Mouse (Mus musculus) MEL (cell line): ENCODE results near the gene Dnajb7. TPM values are rescaled to one million over a fixed set of nuclear protein-coding genes. Genes with fewer than 3 reads are reported as not detected.

Experiments
- DNase-seq: peaks from one replicate; pipeline ENCODE4 v3.0.0; 2011; ENCODE audit warnings: low read depth, low spot score
- H3K27ac ChIP-seq: 2 replicates; pipeline ENCODE4 v1.5.1; 2012; ENCODE audit warnings: low read depth, mild to moderate bottlenecking, control low read depth, low read length, moderate library complexity; ENCODE audit not compliant: control insufficient read depth
- H3K27me3 ChIP-seq, 2 experiments: fragments of 150-350 bp in 1 of 2; sonication (generic) in 1 of 2; 2 replicates each; pipeline ENCODE4 v1.6.1; 2012; ENCODE audit warnings: low read length in 2 of 2, mild to moderate bottlenecking in 2 of 2, improper control_type of control experiment in 1 of 2, moderate library complexity in 1 of 2; ENCODE audit not compliant: insufficient read depth in 2 of 2, control insufficient read depth in 1 of 2
- H3K36me3 ChIP-seq, 2 experiments: 2 replicates each; pipeline ENCODE4 v1.6.1; 2012 to 2014; ENCODE audit warnings: low read length in 2 of 2, improper control_type of control experiment in 1 of 2, inconsistent platforms in 1 of 2, mild to moderate bottlenecking in 1 of 2; ENCODE audit not compliant: insufficient read depth in 2 of 2, control insufficient read depth in 1 of 2
- H3K4me1 ChIP-seq, 2 experiments: fragments of 150-350 bp in 1 of 2; sonication (generic) in 1 of 2; 2 replicates each; pipeline ENCODE4 v1.6.1; 2012; ENCODE audit warnings: low read length in 2 of 2, improper control_type of control experiment in 1 of 2, mild to moderate bottlenecking in 1 of 2; ENCODE audit not compliant: insufficient read depth in 2 of 2, control insufficient read depth in 1 of 2
- H3K4me3 ChIP-seq, 2 experiments: fragments of 150-350 bp in 1 of 2; sonication (generic) in 1 of 2; 2 replicates each; pipeline ENCODE4 v1.5.1; 2012; ENCODE audit warnings: low read depth in 2 of 2, low read length in 2 of 2, mild to moderate bottlenecking in 2 of 2, moderate library complexity in 2 of 2, control low read depth in 1 of 2, improper control_type of control experiment in 1 of 2; ENCODE audit not compliant: control insufficient read depth in 1 of 2, insufficient read depth in 1 of 2
- H3K79me2 ChIP-seq: 2 replicates; pipeline ENCODE4 v1.6.1; 2012; ENCODE audit warnings: mild to moderate bottlenecking, low read length, moderate library complexity; ENCODE audit not compliant: control insufficient read depth, poor library complexity, insufficient read depth
- H3K9ac ChIP-seq: 2 replicates; pipeline ENCODE4 v1.6.1; 2012; ENCODE audit warnings: low read depth, mild to moderate bottlenecking, control low read depth, low read length, moderate library complexity; ENCODE audit not compliant: control insufficient read depth, poor library complexity, severe bottlenecking
- H3K9me3 ChIP-seq: fragments of 150-350 bp; sonication (generic); replicated peaks from 2 replicates; pipeline ENCODE4 v1.6.1; 2012; ENCODE audit warnings: mild to moderate bottlenecking, low read length, improper control_type of control experiment, moderate library complexity; ENCODE audit not compliant: insufficient read depth
- BHLHE40 ChIP-seq: IDR thresholded peaks from 2 replicates; pipeline ENCODE4 v1.6.1; 2012; ENCODE audit warnings: low read depth, mild to moderate bottlenecking, inconsistent platforms, low read length, improper control_type of control experiment, borderline replicate concordance
- CHD1 ChIP-seq: IDR thresholded peaks from 2 replicates; pipeline ENCODE4 v1.6.1; 2012; ENCODE audit warnings: low read depth, mild to moderate bottlenecking, inconsistent platforms, low read length, improper control_type of control experiment
- CHD2 ChIP-seq: IDR thresholded peaks from 2 replicates; pipeline ENCODE4 v1.6.1; 2011; ENCODE audit warnings: low read length, improper control_type of control experiment
- CTCF ChIP-seq, 3 experiments: IDR thresholded peaks in 2 of 3; conservative IDR thresholded peaks in 1 of 3; 2 replicates each; pipeline ENCODE4 v1.5.1; 2011 to 2012; ENCODE audit warnings: low read length in 3 of 3, low read depth in 2 of 3, mild to moderate bottlenecking in 2 of 3, improper control_type of control experiment in 1 of 3, inconsistent platforms in 1 of 3, mixed read lengths in 1 of 3, moderate library complexity in 1 of 3; ENCODE audit not compliant: control insufficient read depth in 1 of 3, insufficient read depth in 1 of 3, poor library complexity in 1 of 3, severe bottlenecking in 1 of 3
- E2F4 ChIP-seq: IDR thresholded peaks from 2 replicates; pipeline ENCODE4 v1.6.1; 2011; ENCODE audit warnings: low read depth, low read length, improper control_type of control experiment, borderline replicate concordance
- EP300 ChIP-seq, 2 experiments: IDR thresholded peaks; 2 replicates each; pipeline ENCODE4 v1.6.1; 2011; ENCODE audit warnings: improper control_type of control experiment in 2 of 2, low read length in 2 of 2, low read depth in 1 of 2, mild to moderate bottlenecking in 1 of 2
- ETS1 ChIP-seq: IDR thresholded peaks from 2 replicates; pipeline ENCODE4 v1.6.1; 2012; ENCODE audit warnings: low read depth, mild to moderate bottlenecking, inconsistent platforms, low read length, improper control_type of control experiment, moderate library complexity
- GABPA ChIP-seq: IDR thresholded peaks from 2 replicates; pipeline ENCODE4 v1.6.1; 2012; ENCODE audit warnings: low read depth, mild to moderate bottlenecking, inconsistent platforms, low read length, improper control_type of control experiment, moderate library complexity
- GATA1 ChIP-seq: IDR thresholded peaks from 2 replicates; pipeline ENCODE4 v1.6.1; 2011; ENCODE audit warnings: low read depth, low read length, improper control_type of control experiment
- HCFC1 ChIP-seq: IDR thresholded peaks from 2 replicates; pipeline ENCODE4 v1.6.1; 2012; ENCODE audit warnings: low read depth, mild to moderate bottlenecking, inconsistent platforms, low read length, improper control_type of control experiment, moderate library complexity
- JUND ChIP-seq: IDR thresholded peaks from 2 replicates; pipeline ENCODE4 v1.6.1; 2011; ENCODE audit warnings: low read depth, mild to moderate bottlenecking, improper control_type of control experiment, low read length
- KAT2A ChIP-seq: conservative IDR thresholded peaks from 2 replicates; pipeline ENCODE4 v1.6.1; 2012; ENCODE audit warnings: low read depth, low read length, improper control_type of control experiment, inconsistent platforms
- MAFK ChIP-seq: IDR thresholded peaks from 2 replicates; pipeline ENCODE4 v1.6.1; 2011; ENCODE audit warnings: low read depth, mild to moderate bottlenecking, low read length, improper control_type of control experiment, borderline replicate concordance
- MAX ChIP-seq: IDR thresholded peaks from 2 replicates; pipeline ENCODE4 v1.6.1; 2011; ENCODE audit warnings: low read length, improper control_type of control experiment
- MAZ ChIP-seq: IDR thresholded peaks from 2 replicates; pipeline ENCODE4 v1.6.1; 2012; ENCODE audit warnings: low read depth, mild to moderate bottlenecking, inconsistent platforms, low read length, improper control_type of control experiment
- MEF2A ChIP-seq: IDR thresholded peaks from 2 replicates; pipeline ENCODE4 v1.6.1; 2014; ENCODE audit warnings: low read depth, mild to moderate bottlenecking, inconsistent platforms, low read length, improper control_type of control experiment; ENCODE audit not compliant: poor library complexity, insufficient replicate concordance, severe bottlenecking; ENCODE audit errors: extremely low read depth
- MXI1 ChIP-seq: IDR thresholded peaks from 2 replicates; pipeline ENCODE4 v1.6.1; 2011; ENCODE audit warnings: mild to moderate bottlenecking, low read depth, low read length, improper control_type of control experiment
- MYC ChIP-seq: IDR thresholded peaks from 2 replicates; pipeline ENCODE4 v1.6.1; 2011; ENCODE audit warnings: low read depth, mild to moderate bottlenecking, low read length, improper control_type of control experiment, moderate library complexity
- NELFE ChIP-seq: IDR thresholded peaks from 2 replicates; pipeline ENCODE4 v1.6.1; 2011; ENCODE audit warnings: low read depth, low read length, improper control_type of control experiment
- NRF1 ChIP-seq: IDR thresholded peaks from 2 replicates; pipeline ENCODE4 v1.6.1; 2014; ENCODE audit warnings: low read depth, mild to moderate bottlenecking, inconsistent platforms, low read length, improper control_type of control experiment, moderate library complexity; ENCODE audit not compliant: poor library complexity, insufficient read depth, severe bottlenecking
- POLR2A ChIP-seq, 2 experiments: IDR thresholded peaks; 2 replicates each; pipeline ENCODE4 v1.6.1; 2011 to 2012; ENCODE audit warnings: low read length in 2 of 2, mild to moderate bottlenecking in 2 of 2, control low read depth in 1 of 2, improper control_type of control experiment in 1 of 2, low read depth in 1 of 2, moderate library complexity in 1 of 2; ENCODE audit not compliant: control insufficient read depth in 1 of 2, insufficient read depth in 1 of 2, poor library complexity in 1 of 2
- POLR2AphosphoS2 ChIP-seq: IDR thresholded peaks from 2 replicates; pipeline ENCODE4 v1.6.1; 2011; ENCODE audit warnings: low read length, improper control_type of control experiment
- POLR2AphosphoS5 ChIP-seq: IDR thresholded peaks from 2 replicates; pipeline ENCODE4 v1.6.1; 2012; ENCODE audit warnings: low read depth, borderline replicate concordance, mild to moderate bottlenecking, inconsistent platforms, low read length, moderate library complexity, mixed read lengths
- RAD21 ChIP-seq: IDR thresholded peaks from 2 replicates; pipeline ENCODE4 v1.6.1; 2011; ENCODE audit warnings: mild to moderate bottlenecking, low read depth, low read length, improper control_type of control experiment
- RCOR1 ChIP-seq: IDR thresholded peaks from 2 replicates; pipeline ENCODE4 v1.6.1; 2012; ENCODE audit warnings: low read depth, mild to moderate bottlenecking, inconsistent platforms, low read length, improper control_type of control experiment
- SIN3A ChIP-seq: IDR thresholded peaks from 2 replicates; pipeline ENCODE4 v1.6.1; 2012; ENCODE audit warnings: low read length, improper control_type of control experiment, inconsistent platforms
- SMC3 ChIP-seq: IDR thresholded peaks from 2 replicates; pipeline ENCODE4 v1.6.1; 2011; ENCODE audit warnings: low read depth, low read length, improper control_type of control experiment
- TAL1 ChIP-seq: IDR thresholded peaks from 2 replicates; pipeline ENCODE4 v1.6.1; 2012; ENCODE audit warnings: mild to moderate bottlenecking, inconsistent platforms, low read length, moderate library complexity, mixed read lengths
- TBP ChIP-seq: IDR thresholded peaks from 2 replicates; pipeline ENCODE4 v1.8.0; 2011; ENCODE audit warnings: low read depth, low read length, improper control_type of control experiment
- TCF12 ChIP-seq: IDR thresholded peaks from 2 replicates; pipeline ENCODE4 v1.6.1; 2014; ENCODE audit warnings: low read depth, mild to moderate bottlenecking, inconsistent platforms, low read length, improper control_type of control experiment, moderate library complexity
- UBTF ChIP-seq: IDR thresholded peaks from 2 replicates; pipeline ENCODE4 v1.6.1; 2012; ENCODE audit warnings: low read depth, mild to moderate bottlenecking, inconsistent platforms, low read length, improper control_type of control experiment, moderate library complexity, borderline replicate concordance; ENCODE audit not compliant: insufficient read depth
- USF1 ChIP-seq: IDR thresholded peaks from 2 replicates; pipeline ENCODE4 v1.6.1; 2014; ENCODE audit warnings: low read depth, mild to moderate bottlenecking, inconsistent platforms, low read length, improper control_type of control experiment, moderate library complexity
- USF2 ChIP-seq, 2 experiments: IDR thresholded peaks; 2 replicates each; pipeline ENCODE4 v1.6.1; 2011 to 2012; ENCODE audit warnings: improper control_type of control experiment in 2 of 2, low read length in 2 of 2, borderline replicate concordance in 1 of 2, inconsistent platforms in 1 of 2, low read depth in 1 of 2, mild to moderate bottlenecking in 1 of 2; ENCODE audit not compliant: insufficient read depth in 1 of 2
- ZC3H11A ChIP-seq: IDR thresholded peaks from 2 replicates; pipeline ENCODE4 v1.6.1; 2012; ENCODE audit warnings: low read depth, mild to moderate bottlenecking, inconsistent platforms, low read length, improper control_type of control experiment
- ZKSCAN1 ChIP-seq: IDR thresholded peaks from 2 replicates; pipeline ENCODE4 v1.6.1; 2012; ENCODE audit warnings: low read depth, mild to moderate bottlenecking, inconsistent platforms, low read length, improper control_type of control experiment, moderate library complexity
- ZNF384 ChIP-seq: IDR thresholded peaks from 2 replicates; pipeline ENCODE4 v1.6.1; 2012; ENCODE audit warnings: low read depth, mild to moderate bottlenecking, inconsistent platforms, low read length, improper control_type of control experiment
- polyA plus RNA-seq, 2 experiments: library from polyadenylated mRNA; stranded (reverse) in 1 of 2; unstranded in 1 of 2; fragments of >175 nt in 1 of 2; fragments of >200 nt in 1 of 2; gene quantifications; 2 replicates each; pipeline versions ENCODE4 v1.2.1 to v1.2.4; 2012; ENCODE audit warnings: low replicate concordance in 2 of 2, low read depth in 1 of 2; ENCODE audit not compliant: insufficient read length in 2 of 2, insufficient read depth in 1 of 2, missing spikeins in 1 of 2
- total RNA-seq: library from RNA; depleted of rRNA; stranded (reverse); fragments of 300-350 nt; gene quantifications from 2 replicates; pipeline ENCODE4 v1.2.3, GENCODE M21; 2012

Gene Dnajb7
- total and polyA plus RNA-seq, 3 experiments: 0.17 TPM; not detected in 2

DNA sequence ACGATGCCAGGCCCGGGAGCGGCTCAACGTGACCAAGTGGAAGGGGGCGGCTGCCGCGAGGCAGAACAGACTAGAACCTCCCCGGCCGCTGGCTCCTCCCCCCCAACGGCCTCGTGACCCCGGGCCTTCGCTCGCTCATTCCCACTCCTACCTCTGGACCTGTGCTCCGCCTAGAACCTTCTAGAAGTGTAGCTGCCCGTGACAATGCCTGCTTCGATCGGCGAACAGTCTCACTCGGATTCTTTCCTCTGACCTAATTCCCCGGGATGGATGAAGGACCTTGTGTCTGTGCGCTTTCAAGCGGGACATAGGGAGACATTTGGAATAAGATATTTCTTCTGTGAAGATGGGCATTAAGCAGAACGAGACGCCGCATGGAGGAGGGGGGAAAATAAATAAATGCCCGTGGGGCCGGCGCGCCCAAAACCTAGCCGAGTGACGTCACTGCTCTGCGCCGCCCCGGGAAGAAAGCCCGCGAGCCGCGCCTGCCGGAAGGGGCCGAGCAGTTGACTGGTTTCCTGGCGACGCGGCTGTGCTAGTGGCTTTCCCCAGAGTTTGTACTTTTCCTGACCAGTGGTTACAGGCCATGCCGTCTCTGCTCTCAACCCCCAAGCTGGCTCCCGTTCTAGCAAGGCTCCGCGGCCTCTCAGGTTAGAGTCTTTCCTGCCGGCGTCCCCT lies 8.3 kb downstream of the Dnajb7 start, which contains the start of the genes St13 and Xpnpep3:
St13 (minus strand) TSS at position 440 of the 678 bp plus-strand sequence.
Xpnpep3 (plus strand) TSS at position 501 of the 678 bp plus-strand sequence.
- DNase-seq: peak; percentile 98
- Histone ChIP-seq H3K79me2 (peaks cover 58% of the 10 kb centered on the region), H3K9me3 (no peaks in the 10 kb centered on the region), H3K27ac (peak within 1 kb of the TSS; percentile 96), H3K27me3 (no peaks in the 10 kb centered on the region), H3K4me1 (peaks cover 2 to 9% of the 10 kb centered on the region in 2 experiments; a peak in 2 of 4 replicates), H3K9ac (peak within 1 kb of the TSS; percentile 91), H3K36me3 (peaks cover 0 to 40% of the 10 kb centered on the region in 2 experiments; a peak in 3 of 4 replicates), H3K4me3 (peak within 1 kb of the TSS; percentile 83 to 89)
- TF ChIP-seq SMC3 (no peak), TCF12 (peak; percentile 6; the same call in 1 of the 2 replicates), NELFE (peak; percentile 80), HCFC1 (peak; percentile 93), ETS1 (peak; percentile 16; the same call in 1 of the 2 replicates), MEF2A (no peak), JUND (no peak), EP300 (IDR thresholded peaks at IDR 0.05; ENCODE audit: low read depth in 1 of 2, low read length in 2 of 2) (no peak), CHD2 (no peak), TBP (peak; percentile 51; the same call in 1 of the 2 replicates), CHD1 (no peak), KAT2A (peak; percentile 73; the same call in 1 of the 2 replicates), USF2 (IDR thresholded peaks at IDR 0.05; ENCODE audit: borderline replicate concordance in 1 of 2, insufficient read depth in 1 of 2, low read depth in 1 of 2, low read length in 2 of 2) (peak in 1 of 2 experiments; percentile 54; a peak in 1 of 4 replicates), POLR2AphosphoS5 (no peak), BHLHE40 (no peak), MAFK (no peak), SIN3A (peak; percentile 97), UBTF (no peak), ZC3H11A (no peak), RCOR1 (no peak), NRF1 (no peak), GABPA (no peak), ZNF384 (no peak), RAD21 (no peak), TAL1 (no peak), POLR2A (IDR thresholded peaks at IDR 0.05; ENCODE audit: control insufficient read depth in 1 of 2, insufficient read depth in 1 of 2, low read depth in 1 of 2, low read length in 2 of 2, poor library complexity in 1 of 2) (peak; percentile 77 to 81; a peak in 3 of 4 replicates), POLR2AphosphoS2 (peak; percentile 68; the same call in 1 of the 2 replicates), E2F4 (peak; percentile 93; the same call in 1 of the 2 replicates), ZKSCAN1 (no peak), GATA1 (no peak), MAZ (peak; percentile 62; the same call in 1 of the 2 replicates), MAX (peak; percentile 96), CTCF (IDR thresholded peaks at IDR 0.05 in 2 of 3, conservative IDR thresholded peaks at IDR 0.05 in 1 of 3; ENCODE audit: control insufficient read depth in 1 of 3, insufficient read depth in 1 of 3, low read depth in 2 of 3, low read length in 3 of 3, poor library complexity in 1 of 3, severe bottlenecking in 1 of 3) (no peak), MXI1 (peak; percentile 83), MYC (peak; percentile 83), USF1 (peak; percentile 94)
